Mouse (Mus musculus) intestine, postnatal 0 days (tissue): Measurements from ENCODE around the gene Scgb2a2. TPM values are rescaled to one million over a fixed set of nuclear protein-coding genes. Genes with fewer than 3 reads are reported as not detected.
"Not testable (repeated sequence)": the region's sequence is repeated elsewhere in the genome, so short reads cannot be mapped to it uniquely, and the experiment has no call there.

Experiments used
- ATAC-seq: fragments of 200-750 bp; cut with Nextera tagmentation; 2 replicates; pipeline ENCODE4 v1.8.0; 2017; ENCODE audit warnings: mild to moderate bottlenecking, moderate TSS enrichment, moderate library complexity
- H3K27ac ChIP-seq: fragments of 300-500 bp; sonication (generic); 2 replicates; pipeline ENCODE4 v1.5.1; 2014; ENCODE audit warnings: mild to moderate bottlenecking, low read depth, low read length, moderate library complexity
- H3K27me3 ChIP-seq: fragments of 300-500 bp; sonication (generic); replicated peaks from 2 replicates; pipeline ENCODE4 v1.6.1; 2014; ENCODE audit warnings: low read length, mixed read lengths; ENCODE audit not compliant: control insufficient read depth, insufficient read depth
- H3K36me3 ChIP-seq: fragments of 300-500 bp; sonication (generic); 2 replicates; pipeline ENCODE4 v1.6.1; 2014; ENCODE audit warnings: mild to moderate bottlenecking, moderate library complexity; ENCODE audit not compliant: control insufficient read depth, insufficient read depth
- H3K4me1 ChIP-seq: fragments of 300-500 bp; sonication (generic); replicated peaks from 2 replicates; pipeline ENCODE4 v1.6.1; 2014; ENCODE audit warnings: antibody characterized with exemption, low read length, mixed read lengths; ENCODE audit not compliant: control insufficient read depth, insufficient read depth
- H3K4me2 ChIP-seq: fragments of 300-500 bp; sonication (generic); replicated peaks from 2 replicates; pipeline ENCODE4 v1.6.1; 2014; ENCODE audit warnings: low read depth, mild to moderate bottlenecking, moderate library complexity
- H3K4me3 ChIP-seq: fragments of 300-500 bp; sonication (generic); 2 replicates; pipeline ENCODE4 v1.5.1; 2014; ENCODE audit warnings: low read depth, low read length
- H3K9ac ChIP-seq: fragments of 300-500 bp; sonication (generic); 2 replicates; pipeline ENCODE4 v1.6.1; 2014; ENCODE audit warnings: mild to moderate bottlenecking, low read depth, low read length
- H3K9me3 ChIP-seq: fragments of 300-500 bp; sonication (generic); 2 replicates; pipeline ENCODE4 v1.6.1; 2016; ENCODE audit warnings: mixed run types; ENCODE audit not compliant: control insufficient read depth
- CTCF ChIP-seq: sonication (generic); IDR thresholded peaks from 2 replicates; pipeline ENCODE4 v1.5.1; 2016; ENCODE audit warnings: low read depth, mild to moderate bottlenecking, control low read depth, antibody characterized with exemption, moderate library complexity
- WGBS: fragments of 180-500 bp; shearing (Covaris S2); extraction: QIAGEN DNeasy Blood & Tissue Kit; methylation state at CpG from one replicate; pipeline ENCODE4 v1.1.7; 2014; 5-methylcytosine and 5-hydroxymethylcytosine counted together
- microRNA-seq: library from miRNA; unstranded; fragments of <30 nt; microRNA quantifications from one replicate; pipeline ENCODE4, GENCODE M21; 2016
- polyA plus RNA-seq: library from polyadenylated mRNA; unstranded; fragments of >200 nt; fragmentation: Nextera tagmentation; extraction: Ambion mirVana; gene quantifications from 2 replicates; pipeline ENCODE4 v1.2.1, GENCODE M21; 2015

Gene Scgb2a2
- polyA plus RNA-seq, 1 experiment from 2014 or later: not detected

- no peak for TF ChIP-seq CTCF
- peak within 1 kb of the TSS; percentile 81 for H3K4me2 ChIP-seq
- no peaks in the 10 kb centered on the region for H3K27me3 ChIP-seq
- under 1% methylated on average over 58 of the region's 58 CpGs for WGBS
- peaks cover 14% of the 10 kb centered on the region; the same call in 1 of the 2 replicates for H3K36me3 ChIP-seq
- H3K9me3 ChIP-seq: no peaks in the 10 kb centered on the region
- H3K9ac ChIP-seq: peak within 1 kb of the TSS; percentile 60
- peak within 1 kb of the TSS; percentile 77 for H3K4me3 ChIP-seq
- H3K4me1 ChIP-seq: peaks cover 8% of the 10 kb centered on the region; the same call in 1 of the 2 replicates
- ATAC-seq: peak; percentile 97
- H3K27ac ChIP-seq: peak within 1 kb of the TSS; percentile 75
These were observed 51.9 kb downstream of the Scgb2a2 start, which contains the start of gene Incenp for GRCm38 (mm10) chr19:9899072-9899779. Gene Incenp (minus strand): TSS chr19:9899551.

DNA sequence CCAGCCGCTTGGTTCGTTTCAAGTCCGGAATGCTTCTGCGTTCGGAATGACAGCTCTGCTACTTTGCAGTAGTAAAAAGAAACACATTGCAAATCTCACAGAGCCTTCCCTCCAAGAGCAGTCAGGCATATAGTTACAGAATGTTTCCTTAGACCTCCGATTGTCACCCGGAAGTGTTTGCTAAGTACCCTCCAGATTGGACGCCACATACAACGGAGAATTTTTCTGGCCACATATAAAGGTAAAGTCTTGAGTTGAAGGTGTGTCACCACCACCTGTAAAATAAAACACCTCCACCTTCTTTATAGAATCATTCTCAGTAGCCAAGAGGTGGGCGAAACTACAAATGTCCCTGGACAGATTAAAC is 52.4 kb downstream of the Scgb2a2 start:
- Histone ChIP-seq H3K9ac (0 out of 2 replicates have a peak overlapping the region, but pooled peaks have one; percentile 19), H3K27ac (peak overlapping the region; percentile 75), H3K36me3 (peaks cover 8% of the 10 kb centered on the region; the same call in 1 of the 2 replicates), H3K4me1 (peaks cover 8% of the 10 kb centered on the region; the same call in 1 of the 2 replicates), H3K27me3 (no peaks in the 10 kb centered on the region), H3K9me3 (no peaks in the 10 kb centered on the region), H3K4me3 (peak overlapping the region; percentile 77), H3K4me2 (peak overlapping the region; percentile 71)
- WGBS: 8% methylated on average over 10 of the region's 10 CpGs
- peak; percentile 53 for ATAC-seq
- TF ChIP-seq CTCF: no peak

DNA sequence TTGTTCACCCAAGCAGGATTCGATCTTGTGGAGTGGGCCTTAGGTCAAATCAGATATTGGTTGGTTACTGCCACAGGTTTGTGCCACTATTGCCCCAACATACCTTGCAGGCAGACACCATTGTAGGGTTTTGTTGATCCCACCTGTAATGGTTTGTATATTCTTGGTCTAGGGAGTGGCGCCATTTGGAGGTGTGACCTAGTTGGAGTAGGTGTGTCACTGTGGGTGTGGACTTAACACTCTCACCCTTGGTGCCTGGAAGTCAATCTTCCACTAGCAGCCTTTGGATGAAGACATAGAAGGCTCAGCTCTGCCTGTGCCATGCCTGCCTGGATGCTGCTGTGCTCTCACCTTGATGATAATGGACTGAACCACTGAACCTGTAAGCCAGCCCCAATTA is 53.3 kb downstream of the Scgb2a2 start:
- H3K9ac ChIP-seq, H3K9me3 ChIP-seq, ATAC-seq, H3K4me3 ChIP-seq, H3K27me3 ChIP-seq, H3K4me2 ChIP-seq, H3K4me1 ChIP-seq, H3K36me3 ChIP-seq, H3K27ac ChIP-seq: not testable (repeated sequence)
- WGBS: 89% methylated on average over 2 of the region's 2 CpGs

Small RNA genes within 50 kb of the gene (microRNA-seq; reads per million reads assigned to microRNA genes)
- not detected for gene Gm22369

Other genes starting within 250 kb of the Scgb2a2 start
- 22.9 and 24.3 TPM in 2 replicates for gene Incenp, start 52.0 kb downstream of the Scgb2a2 start, polyA plus RNA-seq
- 6,780 and 7,050 TPM in 2 replicates for gene Fth1, start 133.0 kb downstream of the Scgb2a2 start, polyA plus RNA-seq
- 0.61 and 0.89 TPM in 2 replicates for gene Best1, start 154.1 kb downstream of the Scgb2a2 start, polyA plus RNA-seq
- 63.6 and 65.8 TPM in 2 replicates for gene Rab3il1, start 154.1 kb downstream of the Scgb2a2 start, polyA plus RNA-seq
- gene Fads3, start 194.0 kb downstream of the Scgb2a2 start, polyA plus RNA-seq: 4.7 and 4.8 TPM in 2 replicates